Mouse (Mus musculus) cerebellum, postnatal 25 days (tissue): Measurements from ENCODE around the gene Tmsb15l.
A peak's percentile ranks its signal among the peaks of the same experiment; 100 is the strongest.
"Not testable (repeated sequence)": the region's sequence is repeated elsewhere in the genome, so short reads cannot be mapped to it uniquely, and the experiment has no call there.

ENCODE experiments used
- DNase-seq, 2 experiments: peaks; one replicate each; pipeline ENCODE4 v3.0.0; 2021; ENCODE audit warnings: mixed read lengths in 2 of 2

Gene Tmsb15l

GRCm38 (mm10) chrX:136976424-136977084 is at the start of gene Tmsb15l, which contains the start of gene Tmsb15b1:
Tmsb15l (minus strand) TSS chrX:136976869.
Tmsb15b1 (minus strand) TSS chrX:136976874.
- peak; percentile 48 to 86 for DNase-seq

- peak; percentile 56 to 80 for DNase-seq
Measured at GRCm38 (mm10) chrX:137019310-137019709, 42.6 kb upstream of the Tmsb15l start.

- no peak for DNase-seq
Measured at GRCm38 (mm10) chrX:137017668-137018067, 41.0 kb upstream of the Tmsb15l start.

- peak; percentile 49 to 74 for DNase-seq
Measured at GRCm38 (mm10) chrX:137015099-137015709, 38.5 kb upstream of the Tmsb15l start.

GRCm38 (mm10) chrX:136996256-136996655 is 19.6 kb upstream of the Tmsb15l start:
- no peak for DNase-seq

GRCm38 (mm10) chrX:136993641-136994040 is 17.0 kb upstream of the Tmsb15l start:
- DNase-seq, result peak; percentile 37 to 42

- peak; percentile 84 to 88 for DNase-seq
Measured at GRCm38 (mm10) chrX:136992978-136993547, 16.4 kb upstream of the Tmsb15l start, which contains the start of gene Zcchc18. Zcchc18 (plus strand) TSS chrX:136993155.

GRCm38 (mm10) chrX:136992191-136992965 is 15.7 kb upstream of the Tmsb15l start:
- DNase-seq, result peak; percentile 46 to 49

GRCm38 (mm10) chrX:136991274-136991673 is 14.6 kb upstream of the Tmsb15l start:
- no peak for DNase-seq

GRCm38 (mm10) chrX:136986039-136986438 is 9.4 kb upstream of the Tmsb15l start:
- no peak for DNase-seq

GRCm38 (mm10) chrX:136978616-136979015 is 1.9 kb upstream of the Tmsb15l start:
- DNase-seq, result peak; percentile 27 to 56

GRCm38 (mm10) chrX:136975397-136975796 is 1.3 kb downstream of the Tmsb15l start, which contains the start of gene Tmsb15b2:
Tmsb15b2 (minus strand) TSS chrX:136975497.
- not testable (repeated sequence) for DNase-seq

GRCm38 (mm10) chrX:136959688-136960087 is 17.0 kb downstream of the Tmsb15l start:
- DNase-seq, result peak; percentile 32 to 59

GRCm38 (mm10) chrX:136958300-136958699 is 18.4 kb downstream of the Tmsb15l start:
- not testable (repeated sequence) for DNase-seq

GRCm38 (mm10) chrX:136957583-136958279 is 18.9 kb downstream of the Tmsb15l start:
- peak; percentile 85 to 87 for DNase-seq

- DNase-seq, result no peak
Measured at GRCm38 (mm10) chrX:136937985-136938384, 38.7 kb downstream of the Tmsb15l start.

GRCm38 (mm10) chrX:136927031-136927430 is 49.6 kb downstream of the Tmsb15l start, which contains the start of gene H2bfm:
H2bfm (plus strand) TSS chrX:136927325.
- DNase-seq, result no peak

- no peak for DNase-seq
Measured at GRCm38 (mm10) chrX:136925863-136926262, 50.8 kb downstream of the Tmsb15l start.
